Mouse (Mus musculus) cerebellum, postnatal 36 days (tissue): ENCODE measurements around the gene AC170998.1.
"Not testable (repeated sequence)": the region's sequence is repeated elsewhere in the genome, so short reads cannot be mapped to it uniquely, and the experiment has no call there.

Source experiments
- DNase-seq, 2 experiments: peaks; one replicate each; pipeline ENCODE4 v3.0.0; 2021 to 2022; ENCODE audit warnings: mixed read lengths in 2 of 2

Gene AC170998.1

GRCm38 (mm10) chr17:28707136-28707627 lies 18.7 kb upstream of the AC170998.1 start:
- no peak for DNase-seq

- no peak for DNase-seq
Measured at GRCm38 (mm10) chr17:28707816-28708215, 18.1 kb upstream of the AC170998.1 start.

- DNase-seq: no peak
Measured at GRCm38 (mm10) chr17:28708989-28709388, 16.9 kb upstream of the AC170998.1 start.

DNA sequence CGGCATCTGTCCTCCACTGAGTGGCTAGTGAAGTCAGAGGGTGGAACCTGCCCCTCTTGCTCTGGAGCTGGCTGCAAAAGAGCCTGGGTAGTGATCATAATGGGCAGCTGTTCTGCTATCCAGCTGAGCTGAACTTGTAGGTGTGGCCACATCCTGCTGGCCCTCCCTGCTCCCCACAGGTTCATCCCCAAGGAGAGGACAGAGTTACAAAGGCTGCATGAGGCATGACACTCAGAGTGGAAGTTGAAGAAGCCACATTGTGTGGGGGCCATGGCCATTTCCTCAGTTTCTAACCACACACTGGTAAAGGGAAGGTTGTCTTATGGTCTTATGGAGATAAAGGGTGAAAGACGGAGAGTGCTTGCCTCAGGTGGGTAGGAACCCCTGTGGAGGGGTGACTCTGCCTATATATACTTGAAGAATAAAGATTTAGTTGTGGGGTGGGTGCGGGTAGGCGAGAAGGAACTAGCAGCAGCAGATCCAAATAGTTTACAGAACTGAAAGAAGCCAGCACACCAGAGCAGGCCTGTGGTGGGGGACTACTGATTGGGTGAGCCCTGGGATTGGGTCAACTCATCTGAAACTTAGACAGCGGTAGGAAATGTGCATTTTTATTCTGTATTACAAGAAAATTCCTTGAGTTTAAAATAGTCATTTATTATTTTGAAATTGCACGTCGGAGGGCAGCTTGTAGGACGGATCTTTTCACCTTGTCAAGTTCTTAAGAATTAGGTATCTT lies 16.2 kb upstream of the AC170998.1 start:
- no peak for DNase-seq

GRCm38 (mm10) chr17:28710291-28710688 lies 15.6 kb upstream of the AC170998.1 start:
- DNase-seq: no peak

GRCm38 (mm10) chr17:28711237-28711636 lies 14.6 kb upstream of the AC170998.1 start:
- no peak for DNase-seq

DNA sequence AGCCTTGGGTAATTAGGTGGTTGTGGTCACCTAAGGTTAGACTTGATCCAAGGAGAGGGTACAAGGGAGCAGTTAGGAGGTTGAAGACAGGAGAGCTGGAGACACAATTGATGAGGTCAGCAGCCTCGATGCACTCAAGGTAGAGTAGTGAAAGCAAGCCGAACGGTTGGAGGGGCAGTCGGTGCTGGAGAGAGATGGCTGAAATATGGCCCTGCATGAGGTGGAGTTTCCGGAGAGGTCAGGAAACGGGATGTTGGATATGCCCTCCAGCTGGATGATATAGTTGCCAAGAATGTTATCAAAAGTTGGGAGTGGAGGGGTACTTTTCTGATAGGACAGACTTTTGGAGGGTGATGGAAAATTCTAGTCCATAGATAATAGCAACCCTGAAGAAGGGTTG lies 13.6 kb upstream of the AC170998.1 start:
- no peak for DNase-seq

GRCm38 (mm10) chr17:28714006-28714405 lies 11.9 kb upstream of the AC170998.1 start:
- no peak for DNase-seq

GRCm38 (mm10) chr17:28715832-28716548 lies 9.9 kb upstream of the AC170998.1 start:
- no peak for DNase-seq

- DNase-seq: no peak
Measured at GRCm38 (mm10) chr17:28717535-28717934, 8.3 kb upstream of the AC170998.1 start.

DNA sequence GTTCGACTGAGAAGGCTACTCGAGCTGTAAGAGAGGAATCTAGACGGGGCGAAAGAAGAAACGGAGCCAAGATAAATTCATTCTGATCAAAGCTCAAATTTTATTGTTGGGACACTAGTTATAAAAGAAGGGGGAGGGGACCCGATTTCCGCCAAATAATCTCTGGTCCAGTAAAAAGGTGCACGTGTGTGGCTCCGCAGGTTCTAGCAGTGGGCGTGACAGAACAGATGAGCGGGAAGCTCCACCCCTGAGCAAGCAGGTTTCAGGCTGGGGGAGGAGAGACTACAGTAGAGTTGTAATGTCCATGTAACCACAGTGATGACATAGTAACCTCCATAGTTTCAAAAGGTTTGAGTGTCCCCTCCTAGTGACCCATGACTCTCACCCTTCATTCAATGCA lies 1.6 kb downstream of the AC170998.1 start:
- DNase-seq: not testable (repeated sequence)

GRCm38 (mm10) chr17:28735317-28736105 lies 9.6 kb downstream of the AC170998.1 start:
- DNase-seq: no peak

DNA sequence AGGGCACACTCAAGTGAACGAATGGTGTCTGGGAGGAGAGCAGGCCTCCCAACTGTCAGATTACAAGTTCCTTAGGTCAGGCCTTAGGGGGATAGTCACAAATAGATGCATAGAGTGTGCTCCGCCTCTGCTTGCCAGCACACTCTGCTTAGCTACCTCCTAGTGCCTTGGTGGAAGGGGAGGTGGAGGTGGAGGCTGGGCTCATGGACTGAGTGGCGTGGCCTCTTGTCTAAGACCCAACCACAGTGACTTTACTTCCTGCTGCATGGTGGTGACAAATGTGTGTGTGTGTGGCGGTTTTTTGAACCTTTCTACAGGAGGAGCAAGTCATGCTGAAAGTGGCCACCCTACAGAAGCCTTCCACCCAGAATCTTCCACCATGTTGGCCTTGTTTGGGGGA lies 10.6 kb downstream of the AC170998.1 start:
- DNase-seq: no peak

DNA sequence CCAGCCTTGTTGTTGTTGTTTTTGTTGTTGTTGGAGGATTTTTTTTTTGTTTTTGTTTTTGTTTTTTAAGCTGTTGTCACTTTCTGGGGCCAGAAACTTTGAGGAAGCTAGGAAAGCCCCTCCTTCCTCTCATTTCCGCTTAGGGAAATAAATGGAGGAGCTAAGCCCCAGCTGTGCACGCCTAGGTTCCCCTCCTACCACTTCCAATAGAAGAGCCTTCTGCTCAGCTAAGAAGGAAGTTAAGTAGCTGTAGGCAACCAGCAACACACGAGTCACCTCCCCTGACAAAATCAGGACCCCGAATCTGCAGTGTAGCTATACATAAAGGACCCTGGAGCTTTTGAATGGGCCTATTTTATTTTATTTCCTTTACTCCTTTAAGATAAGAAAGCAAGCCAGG lies 12.1 kb downstream of the AC170998.1 start:
- DNase-seq: no peak

- DNase-seq: no peak
Measured at GRCm38 (mm10) chr17:28739244-28739643, 13.4 kb downstream of the AC170998.1 start.

GRCm38 (mm10) chr17:28743145-28743866 lies 17.4 kb downstream of the AC170998.1 start:
- DNase-seq: peak; percentile 44 to 50

DNA sequence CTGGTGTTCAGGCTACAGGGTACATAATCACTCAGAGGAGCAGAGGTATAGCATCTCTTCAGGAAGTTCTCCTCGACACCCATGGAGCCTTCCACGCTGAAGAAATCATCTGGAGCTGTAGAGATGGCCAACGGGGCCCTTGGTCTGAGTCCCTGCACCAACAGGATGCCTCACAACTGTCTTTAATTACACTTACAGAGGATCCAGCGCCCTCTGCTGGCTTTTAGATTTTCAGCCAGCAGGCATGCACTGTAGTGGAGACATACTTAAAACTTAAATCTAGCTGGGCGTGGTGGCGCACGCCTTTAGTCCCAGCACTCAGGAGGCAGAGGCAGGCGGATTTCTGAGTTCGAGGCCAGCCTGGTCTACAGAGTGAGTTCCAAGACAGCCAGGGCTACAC lies 18.0 kb downstream of the AC170998.1 start:
- DNase-seq: no peak

GRCm38 (mm10) chr17:28745773-28746172 lies 19.9 kb downstream of the AC170998.1 start:
- no peak for DNase-seq

DNA sequence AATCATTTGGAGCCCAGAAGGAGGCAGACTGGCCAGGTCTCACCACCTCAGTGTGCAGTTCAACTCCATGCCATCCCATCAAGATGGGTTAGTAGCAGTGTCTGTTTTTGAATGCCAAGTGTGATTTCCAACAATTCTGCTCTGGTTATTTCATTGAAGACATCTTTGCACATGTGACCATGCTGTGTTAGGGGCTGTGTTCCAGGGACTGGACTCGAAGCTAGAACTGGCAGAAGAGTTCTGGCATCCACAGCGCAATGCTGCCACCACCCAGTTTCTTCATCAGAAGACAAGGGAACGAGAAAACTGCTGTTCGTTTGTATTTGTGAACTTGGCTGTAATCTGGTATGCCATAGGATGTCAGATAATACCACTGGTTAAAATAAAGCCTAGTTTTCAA lies 22.1 kb downstream of the AC170998.1 start:
- DNase-seq: no peak

GRCm38 (mm10) chr17:28750580-28750979 lies 24.7 kb downstream of the AC170998.1 start:
- DNase-seq: no peak

DNA sequence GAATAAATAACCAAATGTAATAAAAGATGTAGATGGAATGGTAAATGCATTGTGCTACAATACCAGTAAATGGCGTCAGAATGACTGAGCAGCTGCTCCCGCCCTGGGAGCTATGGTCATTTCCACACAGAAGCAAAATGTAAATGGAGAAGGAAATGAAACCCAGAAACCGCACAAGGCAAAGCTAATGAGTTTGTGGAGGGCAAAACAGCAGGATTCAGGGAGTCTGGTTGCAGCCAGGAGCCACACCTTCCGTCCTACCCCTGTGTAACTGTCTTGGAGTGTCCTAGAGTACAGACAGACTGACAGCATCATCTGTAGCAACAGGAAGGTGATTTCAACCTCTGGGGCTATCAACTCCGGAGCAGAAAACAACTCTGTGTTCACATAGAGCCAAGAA lies 30.6 kb downstream of the AC170998.1 start:
- no peak for DNase-seq

GRCm38 (mm10) chr17:28757470-28757869 lies 31.6 kb downstream of the AC170998.1 start:
- no peak for DNase-seq
